In the genomic region with DNA sequence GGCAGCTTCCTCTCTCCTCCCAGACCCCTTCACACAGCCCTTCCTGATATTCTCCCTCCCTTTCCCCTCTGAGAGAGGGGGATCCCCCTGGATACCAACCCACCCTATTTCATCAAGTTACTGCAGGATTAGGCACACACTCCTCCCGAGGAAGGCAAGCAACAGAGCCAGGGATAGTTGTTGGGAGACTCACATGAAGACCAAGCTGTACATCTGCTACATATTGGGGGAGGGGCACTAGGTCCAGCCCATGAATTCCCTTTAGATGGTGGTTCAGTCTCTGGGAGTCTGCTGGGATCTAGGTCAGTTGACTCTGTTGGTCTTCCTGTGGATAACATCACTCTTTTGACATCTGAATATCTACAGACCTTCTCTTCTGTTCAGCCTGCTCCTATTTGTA, we compare ENCODE assay signal across 21 mouse cellular contexts.
DNase-seq lines count a peak whose midpoint lies in the region; ATAC-seq lines count a peak whose summit lies in the region.
"Had no signal": no experiment of that assay in that cellular context is flagged by ENCODE, and none has a peak within 500 bp of the region (broad histone marks: within the 10 kb centered on the region; RNA-seq: fewer than 3 reads in every experiment).

No protein-coding gene starts in this region.

- H3K4me1 ChIP-seq in midbrain, embryonic 11.5 days (ENCODE audit: control insufficient read depth, insufficient read depth, low read length), result no peaks in the 10 kb centered on the region
- no peaks in the 10 kb centered on the region for H3K4me1 ChIP-seq in midbrain, embryonic 15.5 days

- no peak overlapping the region for H3K4me2 ChIP-seq in midbrain, embryonic 11.5 days
- no peak overlapping the region for H3K4me2 ChIP-seq in midbrain, embryonic 15.5 days

- ATAC-seq in midbrain, embryonic 11.5 days (ENCODE audit: low FRiP score), result no peak
- no peak for ATAC-seq in midbrain, embryonic 15.5 days (replicated peaks)
- ATAC-seq: activated CD4-positive, CD25-positive, alpha-beta regulatory T cell, adult 4 months; CD4-positive, CD25-positive, alpha-beta regulatory T cell, adult 4 months; Patski had no signal

- 80% methylated on average over 1 of the region's 1 CpGs for WGBS in midbrain, embryonic 11.5 days
- 45% methylated on average over 1 of the region's 1 CpGs for WGBS in midbrain, embryonic 15.5 days

- H3K27me3 ChIP-seq in midbrain, embryonic 11.5 days (ENCODE audit: control insufficient read depth, insufficient read depth, low read length), result no peaks in the 10 kb centered on the region
- H3K27me3 ChIP-seq in midbrain, embryonic 15.5 days (replicated peaks), result no peaks in the 10 kb centered on the region
- H3K27me3 ChIP-seq: CH12.LX, Patski had no signal

- no peaks in the 10 kb centered on the region for H3K9me3 ChIP-seq in midbrain, embryonic 11.5 days (ENCODE audit: control insufficient read depth, low read length)
- no peaks in the 10 kb centered on the region for H3K9me3 ChIP-seq in midbrain, embryonic 15.5 days
- H3K9me3 ChIP-seq: G1E had no signal

- DNase-seq in heart, adult 11 months, result peak; percentile 64
- no peak for DNase-seq in heart, postnatal 14 days
- peak; percentile 68 for DNase-seq in midbrain, embryonic 11.5 days (ENCODE audit: low spot score, missing footprints)
- DNase-seq in retina, postnatal 1 day, result peak; percentile 6
- DNase-seq in retina, embryonic 14.5 days (ENCODE audit: low spot score), result no peak
- DNase-seq: adrenal gland, adult 2 months; adrenal gland, adult 8-10 months; adrenal gland, postnatal 10 days; adrenal gland, postnatal 14 days; adrenal gland, postnatal 25 days; adrenal gland, postnatal 36 days; B cell, adult 2 months; cerebellum, adult 11 months; cerebellum, adult 11-12 months; cerebellum, adult 18-20 months had no signal

- no peaks in the 10 kb centered on the region for H3K36me3 ChIP-seq in midbrain, embryonic 11.5 days (ENCODE audit: control insufficient read depth, insufficient read depth, low read length)
- H3K36me3 ChIP-seq in midbrain, embryonic 15.5 days (replicated peaks), result no peaks in the 10 kb centered on the region
- H3K36me3 ChIP-seq: G1E had no signal

- H3K9ac ChIP-seq in midbrain, embryonic 11.5 days (ENCODE audit: low read length), result no peak overlapping the region
- H3K9ac ChIP-seq in midbrain, embryonic 15.5 days, result no peak overlapping the region

- no peak overlapping the region for H3K27ac ChIP-seq in midbrain, embryonic 11.5 days (ENCODE audit: low read depth, low read length)
- no peak overlapping the region for H3K27ac ChIP-seq in midbrain, embryonic 15.5 days

- H3K4me3 ChIP-seq in midbrain, embryonic 11.5 days (ENCODE audit: low read depth, low read length), result no peak overlapping the region
- no peak overlapping the region for H3K4me3 ChIP-seq in midbrain, embryonic 15.5 days

- intact Hi-C loops in heart, postnatal 14 days (cut with DNase I), result no loop called here

Comparison
In these comparisons a context has a peak if more than half of its experiments do, and no peak if none do; other contexts are left out.
1. DNase-seq: peak in heart, adult 11 months (single experiment), midbrain, embryonic 11.5 days (single experiment) and retina, postnatal 1 day (single experiment); none in heart, postnatal 14 days (0 of 2) and retina, embryonic 14.5 days (single experiment).